Mouse (Mus musculus) B cell, adult 2 months (primary cell): Measurements from ENCODE around the gene H2-Ab1.

Source experiments
- DNase-seq, 2 experiments: peaks; one replicate each; pipeline ENCODE4 v3.0.0; 2022

H2-Ab1 gene

DNA sequence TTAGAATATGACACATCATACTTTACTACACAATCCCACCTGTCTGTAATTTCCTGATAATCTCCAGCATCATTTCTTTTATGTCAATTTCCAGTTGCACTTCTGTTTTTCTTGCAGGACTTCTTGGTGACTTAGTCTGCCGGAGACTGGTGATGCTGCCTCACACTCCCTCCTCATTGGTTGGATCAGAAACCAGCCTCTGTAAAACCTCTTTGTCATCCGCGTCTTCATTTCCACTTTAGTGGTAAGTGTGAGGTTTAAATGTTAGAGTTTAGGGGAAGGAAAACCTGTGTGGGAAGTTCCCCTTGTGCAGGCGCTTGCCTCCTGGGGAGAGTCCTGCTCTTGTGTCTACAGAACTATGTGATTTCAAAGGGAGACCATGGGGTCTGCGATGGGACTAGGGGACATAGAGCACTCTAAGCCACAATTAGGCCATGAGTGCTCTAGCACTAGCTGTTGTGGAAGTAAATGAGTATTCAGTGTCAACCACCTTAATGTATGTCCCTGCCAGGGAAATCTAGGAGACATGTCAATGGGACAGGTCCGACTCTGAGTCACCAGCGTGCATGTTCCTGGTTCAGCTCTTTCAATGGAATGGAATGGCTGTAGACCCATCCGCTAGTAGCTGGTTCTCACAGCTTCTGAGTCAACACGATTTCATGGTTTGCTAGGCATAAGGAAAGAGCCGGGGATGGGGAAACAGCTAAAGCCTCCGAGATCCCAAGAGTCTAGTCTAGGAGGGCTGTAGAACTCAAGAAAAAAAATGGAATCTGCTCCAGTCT lies at the start of gene H2-Ab1:
TSS of gene H2-Ab1 (plus strand) at position 96 of the 782 bp plus-strand sequence.
- peak; percentile 98 to 99 for DNase-seq

GRCm38 (mm10) chr17:34207866-34208265 lies 49.6 kb upstream of the H2-Ab1 start:
- peak; percentile 0 to 1 for DNase-seq

DNA sequence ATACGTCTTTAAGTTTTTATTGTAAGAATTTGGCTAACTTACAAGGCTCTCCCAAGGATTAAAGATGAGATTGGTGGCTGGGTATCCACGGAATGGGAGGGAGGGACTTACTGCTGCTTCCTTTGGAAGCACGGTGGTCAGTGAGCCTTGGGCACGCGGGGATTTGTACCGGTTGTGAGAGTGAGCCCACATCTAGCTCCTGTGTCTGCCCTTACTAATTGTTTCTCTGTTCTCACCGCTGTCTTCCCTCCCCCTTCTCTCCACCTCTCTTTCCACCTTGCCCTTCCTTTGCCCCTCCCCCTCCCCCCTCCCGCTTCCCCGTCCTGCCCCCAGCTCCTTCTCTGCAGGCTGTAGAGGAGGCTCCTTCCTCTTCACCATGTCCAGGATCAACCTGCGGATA lies 49.1 kb upstream of the H2-Ab1 start:
- DNase-seq, result peak in 1 of 2 experiments; percentile 1

DNA sequence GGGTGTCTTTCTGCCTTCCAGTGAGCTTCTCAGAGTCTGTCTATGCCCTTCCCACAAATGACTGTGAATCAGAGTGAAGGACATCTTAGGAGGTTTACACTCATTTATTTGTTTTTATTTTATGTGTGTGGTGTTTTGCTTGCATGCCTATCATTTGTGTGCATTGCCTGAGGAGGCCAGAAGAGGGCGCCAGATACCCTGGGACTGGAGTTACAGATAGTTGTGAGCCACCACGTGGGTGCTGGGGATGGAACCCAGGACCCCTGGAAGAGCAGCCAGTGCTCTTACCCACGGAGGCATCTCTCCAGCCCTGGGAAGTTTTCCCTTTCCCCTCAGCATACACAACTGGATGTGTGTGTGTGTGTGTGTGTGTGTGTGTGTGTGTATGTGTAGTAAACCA lies 47.8 kb upstream of the H2-Ab1 start:
- DNase-seq, result peak; percentile 64 to 66

DNA sequence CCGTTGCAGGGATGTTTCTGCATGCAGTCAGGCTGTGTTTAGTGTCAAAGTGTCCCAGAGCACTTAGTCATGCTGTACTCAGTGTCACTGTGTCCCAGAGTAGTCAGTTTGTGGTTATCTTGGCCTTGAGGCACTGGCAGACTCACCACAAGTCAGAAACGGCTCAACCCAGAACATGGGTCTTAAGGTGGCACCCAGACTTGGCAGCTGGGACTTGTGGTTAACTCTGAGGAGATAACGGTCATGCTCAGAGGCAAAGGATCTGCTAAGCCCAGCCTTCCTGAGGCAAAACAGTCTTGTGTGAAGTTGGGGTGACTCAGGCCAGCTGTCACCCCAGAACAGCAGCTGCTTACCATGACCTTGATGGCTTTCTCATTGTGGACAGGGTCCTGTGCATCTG lies 46.9 kb upstream of the H2-Ab1 start:
- DNase-seq, result peak; percentile 13 to 17

GRCm38 (mm10) chr17:34211746-34212365 lies 45.6 kb upstream of the H2-Ab1 start:
- peak; percentile 10 to 16 for DNase-seq

DNA sequence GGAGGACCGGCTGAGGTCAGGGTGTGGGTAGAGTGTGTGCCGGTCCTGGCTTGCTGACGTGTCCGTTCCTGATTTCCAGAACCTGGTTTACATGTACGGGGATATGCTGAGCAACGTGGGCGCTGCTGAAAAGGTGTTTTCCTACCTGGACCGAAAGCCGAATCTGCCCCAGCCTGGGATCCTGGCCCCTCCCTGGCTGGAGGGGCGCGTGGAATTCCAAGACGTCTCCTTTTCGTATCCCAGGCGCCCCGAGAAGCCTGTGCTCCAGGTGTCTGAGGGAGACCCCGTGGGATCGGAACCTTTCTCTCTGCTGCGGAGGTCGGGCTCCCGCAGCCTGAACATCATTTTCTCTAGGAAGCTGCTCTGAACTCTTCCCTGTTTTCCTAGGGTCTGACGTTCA lies 43.6 kb upstream of the H2-Ab1 start:
- DNase-seq, result no peak

GRCm38 (mm10) chr17:34215176-34215575 lies 42.3 kb upstream of the H2-Ab1 start:
- peak in 1 of 2 experiments; percentile 8 for DNase-seq

DNA sequence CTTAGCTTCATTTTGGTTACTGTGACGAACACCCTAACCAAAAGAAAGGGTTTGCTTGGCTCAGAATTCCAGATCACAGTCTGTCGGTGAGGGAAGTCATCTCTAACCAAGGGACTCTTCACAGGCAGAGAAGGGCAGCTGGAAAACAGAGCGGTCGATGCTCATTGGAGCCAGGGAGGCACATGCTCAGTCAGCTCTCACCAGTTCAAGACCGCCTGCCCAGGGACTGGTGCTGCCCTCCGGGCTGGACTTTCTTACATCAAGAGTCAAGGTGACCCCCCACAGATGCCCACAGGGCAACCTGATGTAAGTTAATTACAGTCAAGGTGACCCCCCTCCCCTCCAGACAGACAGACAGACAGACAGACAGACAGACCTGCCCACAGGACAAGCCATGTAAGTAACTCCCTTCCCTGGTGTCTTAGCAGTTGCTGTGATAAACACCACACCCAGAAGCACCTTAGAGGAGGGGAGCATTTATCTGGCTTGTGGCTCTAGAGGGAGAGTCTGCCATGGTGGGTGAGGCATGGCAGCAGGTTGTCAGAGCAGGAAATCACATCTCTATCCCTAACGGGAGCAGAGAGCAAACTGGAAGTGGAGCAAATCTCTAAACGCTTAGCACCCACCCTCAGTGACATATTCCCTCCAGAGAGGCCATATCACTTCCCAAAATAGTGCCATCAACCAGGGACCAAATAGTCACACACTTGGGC lies 40.1 kb upstream of the H2-Ab1 start:
- DNase-seq, result peak; percentile 7

- peak; percentile 0 to 1 for DNase-seq
These were observed 39.5 kb upstream of the H2-Ab1 start for GRCm38 (mm10) chr17:34217986-34218385.

GRCm38 (mm10) chr17:34218675-34219074 lies 38.8 kb upstream of the H2-Ab1 start:
- DNase-seq, result peak; percentile 12 to 16

- peak; percentile 82 to 83 for DNase-seq
These were observed 38.4 kb upstream of the H2-Ab1 start for GRCm38 (mm10) chr17:34219096-34219495.

DNA sequence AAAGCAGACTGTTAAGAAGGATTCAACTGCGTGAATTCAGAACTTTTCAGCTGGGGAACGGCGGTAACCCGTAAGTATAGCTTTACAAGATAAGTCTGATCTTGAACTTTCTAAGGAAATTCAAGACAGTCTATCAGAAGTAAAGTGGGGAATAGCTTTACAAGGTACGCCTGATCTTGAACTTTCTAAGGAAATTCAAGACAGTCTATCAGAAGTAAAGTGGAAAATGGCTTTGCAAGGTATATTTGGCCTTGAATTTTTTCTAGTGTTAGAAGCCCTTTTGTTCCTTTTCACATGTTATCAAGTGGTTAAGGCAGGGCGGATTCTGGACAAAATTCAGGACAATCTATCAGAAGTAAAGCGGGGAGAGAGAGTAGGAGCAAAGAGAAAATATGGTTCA lies 37.7 kb upstream of the H2-Ab1 start:
- peak; percentile 24 to 30 for DNase-seq

- peak in 1 of 2 experiments; percentile 0 for DNase-seq
These were observed 37.1 kb upstream of the H2-Ab1 start for GRCm38 (mm10) chr17:34220401-34220800.

DNA sequence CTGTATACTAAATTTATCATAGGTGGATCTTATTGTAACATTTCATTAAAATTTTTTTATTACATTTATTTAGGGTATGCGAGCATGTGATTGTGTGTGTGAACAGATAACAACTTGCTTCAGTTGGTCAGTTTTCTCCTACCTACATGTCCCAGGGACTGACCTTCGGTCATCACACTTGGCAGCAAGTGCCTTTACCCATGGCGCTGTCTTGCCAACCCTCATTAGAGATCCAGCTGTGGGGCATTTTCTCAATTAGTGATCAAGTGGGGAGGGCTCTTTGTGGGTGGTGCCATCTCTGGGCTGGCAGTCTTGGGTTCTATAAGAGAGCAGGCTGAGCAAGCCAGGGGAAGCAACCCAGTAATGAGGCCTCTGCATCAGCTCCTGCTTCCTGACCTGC lies 32.7 kb upstream of the H2-Ab1 start:
- DNase-seq, result peak in 1 of 2 experiments; percentile 0

- peak in 1 of 2 experiments; percentile 0 for DNase-seq
These were observed 32.1 kb upstream of the H2-Ab1 start for GRCm38 (mm10) chr17:34225426-34225825.

DNA sequence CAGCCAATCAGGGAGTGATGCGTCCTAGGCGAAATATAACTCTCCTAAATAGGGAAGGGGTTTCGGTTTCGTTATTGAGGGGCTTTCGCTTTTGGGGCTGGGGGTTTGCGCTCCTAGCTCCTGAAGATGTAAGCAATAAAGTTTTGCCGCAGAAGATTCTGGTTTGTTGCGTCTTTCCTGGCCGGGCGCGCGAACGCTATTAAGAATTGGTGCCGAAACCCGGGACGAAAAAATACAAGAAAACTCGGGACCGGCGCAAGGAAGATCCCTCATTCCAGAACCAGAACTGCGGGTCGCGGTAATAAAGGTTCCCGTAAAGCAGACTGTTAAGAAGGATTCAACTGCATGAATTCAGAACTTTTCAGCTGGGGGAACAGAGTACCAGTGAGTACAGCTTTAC lies 31.6 kb upstream of the H2-Ab1 start:
- peak; percentile 0 for DNase-seq

DNA sequence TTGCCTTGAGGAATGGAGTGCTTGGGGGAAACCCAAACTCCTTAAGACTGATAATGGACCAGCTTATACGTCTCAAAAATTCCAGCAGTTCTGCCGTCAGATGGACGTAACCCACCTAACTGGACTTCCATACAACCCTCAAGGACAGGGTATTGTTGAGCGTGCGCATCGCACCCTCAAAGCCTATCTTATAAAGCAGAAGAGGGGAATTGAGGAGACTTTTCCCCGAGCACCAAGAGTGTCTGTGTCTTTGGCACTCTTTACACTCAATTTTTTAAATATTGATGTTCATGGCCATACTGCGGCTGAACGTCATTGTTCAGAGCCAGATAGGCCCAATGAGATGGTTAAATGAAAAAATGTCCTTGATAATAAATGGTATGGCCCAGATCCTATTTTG lies 26.5 kb upstream of the H2-Ab1 start:
- DNase-seq, result peak; percentile 2

GRCm38 (mm10) chr17:34232021-34232420 lies 25.5 kb upstream of the H2-Ab1 start:
- peak; percentile 0 for DNase-seq

DNA sequence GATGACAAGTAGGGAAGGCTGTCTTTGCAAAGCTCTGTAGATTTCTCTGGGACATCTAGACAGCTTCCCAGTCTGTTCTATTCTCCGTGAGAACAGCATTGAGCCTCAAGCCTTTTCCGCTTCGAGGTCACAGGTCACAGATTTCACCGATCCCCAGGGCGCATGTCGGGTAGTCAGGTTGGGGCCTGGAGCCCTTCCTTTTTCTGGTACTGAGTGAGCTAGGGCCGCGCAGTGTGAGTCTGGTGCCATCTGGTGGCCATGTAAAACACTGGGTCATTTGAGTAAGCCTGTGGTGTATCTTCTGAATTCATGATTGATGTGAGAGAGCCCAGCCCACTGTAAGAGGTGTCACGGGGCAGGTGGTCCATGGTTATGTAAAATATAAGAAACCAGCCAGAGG lies 22.6 kb upstream of the H2-Ab1 start:
- peak; percentile 91 to 93 for DNase-seq

GRCm38 (mm10) chr17:34236691-34237090 lies 20.8 kb upstream of the H2-Ab1 start:
- peak; percentile 0 for DNase-seq

- DNase-seq, result peak; percentile 3 to 6
These were observed 19.7 kb upstream of the H2-Ab1 start for GRCm38 (mm10) chr17:34237741-34238140.

GRCm38 (mm10) chr17:34238706-34239105 lies 18.8 kb upstream of the H2-Ab1 start, which contains the start of gene H2-Ob:
Gene H2-Ob, plus strand, starts transcription at chr17:34238903.
- DNase-seq, result peak; percentile 79 to 86
